Mouse (Mus musculus) neural tube, embryonic 15.5 days (tissue): ENCODE measurements around the gene Cnnm3. TPM values are rescaled to one million over a fixed set of nuclear protein-coding genes. Genes with fewer than 3 reads are reported as not detected.
A peak's percentile ranks its signal among the peaks of the same experiment; 100 is the strongest.

ENCODE experiments used
- ATAC-seq: fragments of 200-750 bp; cut with Nextera tagmentation; 2 replicates; pipeline ENCODE4 v1.8.0; 2017; ENCODE audit warnings: mild to moderate bottlenecking, moderate TSS enrichment, moderate library complexity; ENCODE audit not compliant: low FRiP score
- H3K27ac ChIP-seq: fragments of 300-500 bp; sonication (generic); replicated peaks from 2 replicates; pipeline ENCODE4 v1.5.1; 2015; ENCODE audit warnings: mild to moderate bottlenecking, inconsistent platforms
- H3K27me3 ChIP-seq: fragments of 300-500 bp; sonication (generic); replicated peaks from 2 replicates; pipeline ENCODE4 v1.6.1; 2015; ENCODE audit warnings: inconsistent platforms
- H3K36me3 ChIP-seq: fragments of 300-500 bp; sonication (generic); 2 replicates; pipeline ENCODE4 v1.6.1; 2015; ENCODE audit warnings: inconsistent platforms
- H3K4me1 ChIP-seq: fragments of 300-500 bp; sonication (generic); 2 replicates; pipeline ENCODE4 v1.6.1; 2015; ENCODE audit warnings: inconsistent platforms
- H3K4me2 ChIP-seq: fragments of 300-500 bp; sonication (generic); 2 replicates; pipeline ENCODE4 v1.6.1; 2015; ENCODE audit warnings: inconsistent platforms, mild to moderate bottlenecking, moderate library complexity
- H3K4me3 ChIP-seq: fragments of 300-500 bp; sonication (generic); replicated peaks from 2 replicates; pipeline ENCODE4 v1.5.1; 2015; ENCODE audit warnings: mild to moderate bottlenecking, inconsistent platforms
- H3K9ac ChIP-seq: fragments of 300-500 bp; sonication (generic); replicated peaks from 2 replicates; pipeline ENCODE4 v1.6.1; 2015; ENCODE audit warnings: mild to moderate bottlenecking, inconsistent platforms
- H3K9me3 ChIP-seq: fragments of 300-500 bp; sonication (generic); replicated peaks from 2 replicates; pipeline ENCODE4 v1.6.1; 2016; ENCODE audit warnings: inconsistent platforms
- WGBS: fragments of 180-500 bp; shearing (Covaris S2); methylation state at CpG from one replicate; pipeline ENCODE4 v1.1.7; 2015; ENCODE audit warnings: mixed read lengths; 5-methylcytosine and 5-hydroxymethylcytosine counted together
- polyA plus RNA-seq: library from polyadenylated mRNA; unstranded; fragments of >200 nt; fragmentation: Nextera tagmentation; extraction: Ambion mirVana; gene quantifications from 2 replicates; pipeline ENCODE4 v1.2.1, GENCODE M21; 2015

Cnnm3 gene
- polyA plus RNA-seq, 1 experiment from 2014 or later, result 4.5 TPM

DNA sequence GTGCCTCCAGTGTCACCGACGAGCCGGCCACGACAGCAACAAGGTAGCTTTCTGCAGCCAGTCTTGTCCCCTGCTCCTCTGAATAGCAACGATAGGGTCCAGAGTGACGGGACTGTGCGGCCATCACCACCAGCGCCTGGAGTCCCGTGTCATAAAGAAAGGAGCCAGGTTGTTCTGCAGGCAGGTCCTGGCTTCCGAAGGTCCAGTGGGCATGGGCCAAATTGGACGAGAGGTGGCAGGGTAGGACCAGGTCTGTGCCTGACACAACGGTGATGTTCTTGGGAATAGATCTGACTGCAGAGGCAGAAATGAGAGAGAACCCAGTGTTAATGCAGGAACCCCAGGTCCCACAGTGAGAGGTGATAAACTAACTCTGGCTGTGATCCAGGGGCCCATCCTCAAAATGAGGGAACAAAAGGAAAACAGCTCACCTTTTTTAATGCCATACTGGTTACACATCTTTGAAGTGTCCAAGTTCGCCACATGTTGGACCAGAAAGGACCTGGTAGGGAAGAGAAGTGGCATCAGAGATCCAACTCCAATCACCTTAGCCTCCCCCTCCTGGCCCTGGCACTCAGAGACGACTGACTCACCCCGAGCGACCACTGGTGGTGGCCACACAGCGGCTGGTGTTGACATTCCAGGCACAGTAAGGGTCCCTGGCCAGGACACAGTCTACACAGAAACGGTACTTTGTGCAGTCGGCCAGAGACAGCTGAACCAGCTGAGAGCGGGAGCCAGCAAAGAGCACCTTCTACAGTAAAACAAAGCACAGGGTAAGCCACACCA, 38.6 kb downstream of the Cnnm3 start:
- H3K9ac ChIP-seq, result no peak overlapping the region
- H3K4me3 ChIP-seq, result no peak overlapping the region
- H3K27me3 ChIP-seq, result no peaks in the 10 kb centered on the region
- WGBS, result 77% methylated on average over 20 of the region's 20 CpGs
- no peak overlapping the region for H3K4me2 ChIP-seq
- peaks cover 58% of the 10 kb centered on the region for H3K36me3 ChIP-seq
- H3K9me3 ChIP-seq, result no peaks in the 10 kb centered on the region
- H3K27ac ChIP-seq, result no peak overlapping the region
- no peak for ATAC-seq
- peaks cover 67% of the 10 kb centered on the region for H3K4me1 ChIP-seq

GRCm38 (mm10) chr1:36551904-36552303, 40.2 kb downstream of the Cnnm3 start:
- Histone ChIP-seq H3K4me2 (no peak overlapping the region), H3K9me3 (no peaks in the 10 kb centered on the region), H3K4me3 (no peak overlapping the region), H3K27ac (no peak overlapping the region), H3K27me3 (no peaks in the 10 kb centered on the region), H3K9ac (no peak overlapping the region), H3K36me3 (peaks cover 58% of the 10 kb centered on the region), H3K4me1 (peaks cover 62% of the 10 kb centered on the region)
- 93% methylated on average over 17 of the region's 17 CpGs for WGBS
- no peak for ATAC-seq

DNA sequence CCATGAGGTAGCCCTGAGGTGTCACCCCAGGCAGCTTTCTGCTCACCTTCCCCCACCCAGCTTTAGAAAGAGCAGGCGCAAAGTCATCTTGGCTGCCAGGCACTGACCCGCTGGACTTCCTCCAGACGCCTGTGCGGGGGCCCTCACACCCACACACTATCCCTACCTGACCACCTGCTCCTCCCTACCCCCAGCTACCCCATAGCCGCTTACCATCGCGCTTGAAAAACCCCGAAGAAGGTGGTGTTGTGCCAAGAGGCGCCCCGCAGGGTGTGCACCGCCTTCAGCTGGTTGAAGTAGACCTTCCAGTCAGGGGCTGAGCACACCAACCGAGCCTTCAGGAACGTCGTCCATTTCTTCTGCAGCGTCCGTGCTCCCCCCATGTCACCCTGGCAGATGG, 40.8 kb downstream of the Cnnm3 start:
- H3K9me3 ChIP-seq, result no peaks in the 10 kb centered on the region
- peaks cover 58% of the 10 kb centered on the region for H3K36me3 ChIP-seq
- peaks cover 59% of the 10 kb centered on the region for H3K4me1 ChIP-seq
- no peak overlapping the region for H3K4me3 ChIP-seq
- no peak for ATAC-seq
- no peak overlapping the region for H3K4me2 ChIP-seq
- no peak overlapping the region for H3K9ac ChIP-seq
- no peaks in the 10 kb centered on the region for H3K27me3 ChIP-seq
- 92% methylated on average over 16 of the region's 16 CpGs for WGBS
- H3K27ac ChIP-seq, result no peak overlapping the region

- 58% methylated on average over 21 of the region's 21 CpGs for WGBS
- Histone ChIP-seq H3K4me1 (peaks cover 49% of the 10 kb centered on the region), H3K9ac (peak overlapping the region; percentile 97), H3K27me3 (no peaks in the 10 kb centered on the region), H3K36me3 (peaks cover 48% of the 10 kb centered on the region), H3K4me2 (peak overlapping the region; percentile 95), H3K9me3 (no peaks in the 10 kb centered on the region), H3K4me3 (peak overlapping the region; percentile 96), H3K27ac (peak overlapping the region; percentile 96)
- ATAC-seq, result no peak
Measured at GRCm38 (mm10) chr1:36554633-36555399, 43.1 kb downstream of the Cnnm3 start.

DNA sequence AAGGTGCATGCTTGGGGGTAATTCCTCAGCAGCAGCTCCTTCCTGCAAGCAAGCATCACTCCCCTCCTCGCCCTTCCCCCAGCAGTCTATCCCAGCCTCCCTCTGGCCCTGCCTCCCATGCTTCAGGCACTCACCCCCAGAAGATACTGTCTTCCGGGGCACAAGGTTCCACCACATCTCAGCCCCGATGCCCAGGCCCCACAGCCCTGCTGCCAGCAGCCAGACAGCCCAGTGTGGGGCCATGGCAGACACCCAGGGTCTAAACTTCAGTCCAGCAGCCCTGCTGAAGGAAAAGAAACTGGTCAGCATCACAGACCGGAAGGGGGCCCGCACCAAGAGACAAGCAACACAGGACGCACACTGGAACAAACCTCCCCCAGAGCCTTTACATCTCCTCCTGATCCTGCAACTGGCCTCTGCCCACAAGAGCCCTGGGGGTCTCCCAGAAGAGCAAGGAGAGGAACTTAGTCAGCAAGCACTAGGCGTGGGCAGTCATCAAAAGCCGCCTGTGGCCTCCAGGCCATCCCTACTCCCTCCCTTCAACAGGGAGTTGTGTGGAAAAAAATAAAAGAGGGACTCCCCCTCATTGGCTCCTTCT, 44.2 kb downstream of the Cnnm3 start:
- Histone ChIP-seq H3K27ac (peak overlapping the region; percentile 96), H3K36me3 (peaks cover 38% of the 10 kb centered on the region), H3K9me3 (no peaks in the 10 kb centered on the region), H3K9ac (peak overlapping the region; percentile 97), H3K27me3 (no peaks in the 10 kb centered on the region), H3K4me1 (peaks cover 45% of the 10 kb centered on the region), H3K4me2 (peak overlapping the region; percentile 95), H3K4me3 (peak overlapping the region; percentile 96)
- no peak for ATAC-seq
- 1% methylated on average over 8 of the region's 8 CpGs for WGBS

DNA sequence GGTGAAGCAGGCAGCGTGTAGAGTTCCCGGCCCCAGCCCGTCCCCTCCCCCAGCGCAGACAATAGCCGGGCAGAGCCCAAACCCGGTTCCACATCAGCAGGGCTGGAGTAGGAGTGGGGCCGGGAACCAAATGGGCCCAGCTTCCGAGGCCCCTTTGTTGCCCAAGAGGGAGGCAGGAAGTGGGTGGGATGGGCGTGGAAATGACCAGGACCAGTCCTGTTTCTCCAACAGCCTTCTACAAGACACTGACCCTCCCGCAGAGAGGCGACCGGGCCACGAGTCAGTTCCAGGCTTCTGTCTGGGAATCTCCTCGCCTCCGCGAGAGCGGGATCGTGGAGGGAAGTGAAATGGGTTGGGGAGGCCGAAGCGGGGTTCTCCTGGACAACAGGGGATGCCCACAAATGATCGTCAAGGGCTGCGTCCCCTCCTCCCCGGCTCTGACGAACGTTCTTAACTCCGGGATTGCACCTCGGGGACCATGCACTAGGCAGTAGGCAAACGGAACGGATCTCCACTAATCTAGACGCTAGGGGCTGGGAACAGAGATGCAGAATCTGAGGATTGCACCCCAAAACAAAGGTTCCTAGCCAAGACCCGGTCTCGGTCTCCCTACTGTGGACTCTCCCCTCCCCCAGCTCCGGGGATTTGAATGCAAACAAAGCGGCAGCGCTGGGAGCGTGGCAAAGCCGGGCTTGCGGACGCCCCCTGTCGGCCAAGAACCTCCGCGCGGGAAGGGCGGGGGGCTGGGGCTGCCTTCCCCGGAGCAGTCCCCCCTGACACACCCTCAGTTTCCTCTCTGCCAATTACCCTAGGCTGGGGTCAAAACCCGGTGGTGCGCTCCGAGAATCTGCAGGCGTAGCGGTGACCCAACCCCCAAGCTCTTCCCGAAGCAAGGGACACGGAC, 45.1 kb downstream of the Cnnm3 start:
- Histone ChIP-seq H3K4me1 (peaks cover 40% of the 10 kb centered on the region), H3K4me2 (peak overlapping the region; percentile 95), H3K9me3 (no peaks in the 10 kb centered on the region), H3K36me3 (peaks cover 29% of the 10 kb centered on the region), H3K27ac (peak overlapping the region; percentile 96), H3K9ac (peak overlapping the region; percentile 97), H3K4me3 (peak overlapping the region; percentile 96), H3K27me3 (no peaks in the 10 kb centered on the region)
- under 1% methylated on average over 50 of the region's 52 CpGs for WGBS
- peak; percentile 84 for ATAC-seq

GRCm38 (mm10) chr1:36557457-36558011, 45.9 kb downstream of the Cnnm3 start:
- Histone ChIP-seq H3K27me3 (no peaks in the 10 kb centered on the region), H3K4me1 (peaks cover 40% of the 10 kb centered on the region), H3K4me3 (peak overlapping the region; percentile 96), H3K9me3 (no peaks in the 10 kb centered on the region), H3K36me3 (peaks cover 22% of the 10 kb centered on the region), H3K27ac (peak overlapping the region; percentile 96), H3K9ac (peak overlapping the region; percentile 97), H3K4me2 (peak overlapping the region; percentile 95)
- peak; percentile 68 for ATAC-seq
- 0% methylated on average over 47 of the region's 48 CpGs for WGBS

- Histone ChIP-seq H3K9me3 (no peaks in the 10 kb centered on the region), H3K27me3 (no peaks in the 10 kb centered on the region), H3K36me3 (peaks cover 14% of the 10 kb centered on the region), H3K27ac (peak within 1 kb of the TSS; percentile 96), H3K9ac (peak within 1 kb of the TSS; percentile 97), H3K4me3 (peak within 1 kb of the TSS; percentile 96), H3K4me1 (peaks cover 40% of the 10 kb centered on the region), H3K4me2 (peak within 1 kb of the TSS; percentile 95)
- ATAC-seq, result peak; percentile 68
- under 1% methylated on average over 51 of the region's 69 CpGs for whole genome bisulfite sequencing
Measured at GRCm38 (mm10) chr1:36558031-36558993, 46.6 kb downstream of the Cnnm3 start, which contains the start of gene Sema4c. Gene Sema4c (minus strand): TSS chr1:36558349.

DNA sequence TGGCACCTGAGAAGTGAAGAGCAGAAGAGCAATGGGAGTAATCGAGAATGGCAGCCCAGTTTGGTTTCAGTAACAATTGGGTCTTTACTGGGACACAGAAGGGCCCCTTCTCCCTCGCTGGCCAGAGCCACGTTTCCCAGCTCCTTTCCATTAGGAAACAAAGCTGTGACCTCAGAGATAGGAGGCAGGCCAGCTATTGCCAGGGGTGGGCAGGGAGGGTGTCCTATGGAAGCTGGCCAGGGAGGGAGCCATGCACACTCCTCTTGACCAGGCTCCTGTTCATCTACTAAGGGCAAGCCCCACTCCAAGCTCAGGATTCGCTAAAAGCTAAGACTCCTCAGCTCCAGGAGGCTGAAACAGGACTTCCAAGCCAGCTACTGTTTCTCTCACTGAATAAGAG, 47.6 kb downstream of the Cnnm3 start:
- Histone ChIP-seq H3K4me3 (no peak overlapping the region), H3K27ac (no peak overlapping the region)

DNA sequence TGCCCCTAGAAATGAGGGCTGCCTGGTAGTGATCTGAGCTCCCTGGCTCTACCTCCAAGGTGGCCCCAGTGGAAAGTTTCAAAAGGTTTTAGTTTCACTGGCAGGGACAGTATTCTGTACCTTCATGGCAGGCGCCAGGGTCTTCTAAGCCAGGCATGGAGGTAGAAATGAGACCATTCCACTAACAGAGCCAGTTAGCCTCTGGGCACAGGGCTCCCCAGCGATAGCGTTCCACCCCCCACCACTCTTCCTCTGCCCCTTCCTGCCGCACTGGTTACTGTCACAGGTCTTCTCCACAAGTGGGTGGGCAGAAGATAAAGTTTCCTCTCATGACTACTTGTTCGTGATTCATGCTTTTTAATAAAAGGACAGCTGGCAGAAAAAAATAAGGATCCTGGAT, 48.2 kb downstream of the Cnnm3 start:
- WGBS, result 61% methylated on average over 5 of the region's 5 CpGs
- no peaks in the 10 kb centered on the region for H3K27me3 ChIP-seq
- H3K4me1 ChIP-seq, result peaks cover 26% of the 10 kb centered on the region
- H3K4me3 ChIP-seq, result no peak overlapping the region
- H3K9ac ChIP-seq, result no peak overlapping the region
- no peak overlapping the region for H3K4me2 ChIP-seq
- H3K9me3 ChIP-seq, result no peaks in the 10 kb centered on the region
- no peak overlapping the region for H3K27ac ChIP-seq
- no peaks in the 10 kb centered on the region for H3K36me3 ChIP-seq
- no peak for ATAC-seq

More for the DNA sequence above, 47.6 kb downstream of the Cnnm3 start:
- 0 out of 2 replicates have a peak, but pooled peaks cover 6% of the 10 kb centered on the region for H3K36me3 ChIP-seq
- no peak for ATAC-seq
- no peak overlapping the region for H3K9ac ChIP-seq
- peaks cover 32% of the 10 kb centered on the region for H3K4me1 ChIP-seq
- no peaks in the 10 kb centered on the region for H3K27me3 ChIP-seq
- WGBS, result 5% methylated on average over 4 of the region's 4 CpGs
- H3K4me2 ChIP-seq, result peak overlapping the region; percentile 95; the same call in 1 of the 2 replicates
- H3K9me3 ChIP-seq, result no peaks in the 10 kb centered on the region
